Mouse (Mus musculus) heart, adult 11 months (tissue): ENCODE results near the gene Kif1c.
"Not testable (repeated sequence)": the region's sequence is repeated elsewhere in the genome, so short reads cannot be mapped to it uniquely, and the experiment has no call there.

Experiments used
- DNase-seq: peaks from one replicate; pipeline ENCODE4 v3.0.0; 2022

Gene Kif1c

GRCm38 (mm10) chr11:70747876-70748545 is 47.7 kb downstream of the Kif1c start:
- no peak for DNase-seq

DNA sequence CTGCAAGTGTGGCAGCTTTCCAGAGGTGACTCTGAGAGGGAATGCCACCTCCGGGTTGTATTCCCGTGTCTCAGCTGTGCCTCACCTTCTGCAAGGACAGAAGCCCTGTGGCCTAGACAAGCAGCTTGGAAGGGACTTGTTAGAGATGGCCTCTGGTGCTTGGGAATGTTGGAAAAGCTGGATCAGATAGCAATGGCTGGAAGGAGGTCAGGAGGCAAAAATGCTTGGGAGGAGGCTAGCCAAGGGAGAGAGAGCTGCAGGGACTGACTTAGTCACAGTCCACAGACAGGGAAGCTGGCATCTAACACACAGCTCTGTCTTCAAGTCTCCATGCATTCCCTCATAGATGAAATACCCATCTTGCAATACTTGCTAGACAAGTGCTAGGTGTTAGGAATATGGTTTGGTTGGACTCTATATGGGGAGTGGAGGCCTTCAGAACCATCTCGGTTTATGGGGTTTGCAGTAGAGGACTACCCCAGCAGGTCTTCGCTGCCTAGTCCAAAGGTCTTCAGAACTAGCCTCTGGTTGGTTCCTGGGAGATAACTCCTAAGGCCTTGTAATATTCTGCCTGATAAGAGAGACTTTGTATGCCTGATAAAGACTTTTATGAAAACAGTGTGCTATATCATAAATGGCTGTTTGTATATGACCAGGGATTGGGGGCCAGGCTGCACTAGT is 52.1 kb downstream of the Kif1c start:
- no peak for DNase-seq

DNA sequence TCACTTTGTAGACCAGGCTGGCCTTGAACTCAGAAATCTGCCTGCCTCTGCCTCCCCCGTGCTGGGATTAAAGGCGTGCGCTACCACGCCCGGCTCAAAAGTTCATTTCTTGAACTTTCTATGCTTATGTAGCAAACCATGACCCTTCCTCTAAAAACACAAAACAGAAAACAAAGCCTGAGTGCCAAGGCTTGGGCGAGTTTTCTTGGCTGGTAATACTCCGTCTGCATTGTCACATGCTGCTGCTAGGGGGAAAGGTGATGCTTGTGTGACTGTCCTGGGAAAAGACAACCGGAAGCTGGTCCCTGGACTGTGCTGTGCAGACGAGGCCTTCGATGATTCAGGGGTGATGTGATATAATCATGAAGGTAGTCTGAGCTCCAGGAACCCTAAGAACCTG is 52.8 kb downstream of the Kif1c start:
- DNase-seq, result no peak

DNA sequence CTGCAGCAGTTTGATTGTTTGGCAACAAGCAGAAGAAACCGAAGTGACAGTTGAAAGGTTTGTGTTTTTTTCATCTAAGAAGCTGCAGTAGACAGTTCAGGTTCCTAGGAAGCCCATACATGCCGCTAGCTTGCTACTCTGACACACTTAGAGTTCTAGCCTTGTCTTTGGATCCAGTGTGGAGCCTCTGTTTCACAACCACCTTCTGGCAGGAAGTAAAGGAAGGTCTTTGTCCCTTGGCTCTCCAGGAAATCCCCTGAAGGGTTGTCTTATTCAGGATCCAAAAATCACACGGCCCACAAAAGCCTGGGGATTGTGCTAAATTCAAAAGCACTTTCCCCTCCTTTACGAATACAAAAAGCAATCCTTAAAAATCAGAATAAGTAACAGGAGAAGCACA is 54.1 kb downstream of the Kif1c start:
- no peak for DNase-seq

DNA sequence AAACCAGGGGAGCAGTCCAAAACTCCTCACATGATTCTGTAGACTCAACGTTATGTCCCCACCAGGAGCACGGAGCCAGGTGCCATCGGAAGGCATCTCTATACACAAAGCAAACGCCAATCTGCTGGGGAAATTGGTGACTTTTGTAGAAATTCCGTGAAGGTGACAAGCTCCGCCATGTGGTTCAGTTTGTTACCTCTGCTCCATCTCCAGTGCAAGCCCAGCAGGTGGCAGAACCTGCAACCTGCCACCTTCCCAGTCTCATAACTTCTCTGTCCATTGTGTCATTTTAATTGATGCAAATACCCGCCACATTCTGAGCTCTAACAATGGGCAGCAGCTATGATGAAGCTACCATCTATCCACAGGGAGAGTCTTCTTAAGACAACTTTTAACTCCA is 54.6 kb downstream of the Kif1c start:
- no peak for DNase-seq

- DNase-seq, result no peak
Measured at GRCm38 (mm10) chr11:70755645-70756044, 55.3 kb downstream of the Kif1c start.

GRCm38 (mm10) chr11:70760446-70760845 is 60.1 kb downstream of the Kif1c start:
- not testable (repeated sequence) for DNase-seq

DNA sequence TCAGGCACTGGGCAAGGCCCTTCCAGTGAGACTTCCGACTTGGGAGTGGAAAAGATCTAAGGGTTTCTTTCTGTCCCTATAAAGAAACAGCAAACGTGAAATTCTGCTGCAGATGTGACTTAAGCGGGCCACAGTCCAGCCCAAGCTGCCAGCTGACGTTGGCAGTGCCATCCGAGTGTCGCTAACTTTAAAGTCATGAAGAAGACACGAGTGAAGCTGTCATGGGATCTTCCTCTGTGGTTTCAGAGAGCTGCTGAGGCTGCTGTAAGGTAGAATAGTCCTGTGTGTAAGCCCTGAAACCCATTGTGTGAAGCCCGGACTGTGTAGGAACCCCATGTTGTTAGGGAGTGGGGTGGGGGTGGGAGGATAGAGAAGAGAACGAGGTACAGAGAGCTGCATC is 62.3 kb downstream of the Kif1c start:
- DNase-seq, result no peak

DNA sequence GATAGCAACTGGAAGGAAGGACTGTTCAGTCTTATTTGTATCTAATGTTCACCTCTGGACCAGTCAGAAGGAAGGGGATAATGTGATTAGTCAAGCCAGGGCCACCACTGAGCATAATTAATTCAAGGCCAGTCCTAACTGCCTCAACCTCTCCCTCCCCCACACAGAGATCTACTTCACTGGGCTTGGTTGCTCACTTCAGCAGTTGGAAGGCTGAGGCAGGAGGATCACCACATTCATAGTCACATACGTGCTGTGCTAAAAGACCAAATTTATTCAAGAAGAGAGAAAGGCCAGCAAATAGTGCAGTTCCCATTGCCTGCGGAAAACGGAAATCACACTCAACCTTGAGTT is 63.2 kb downstream of the Kif1c start:
- DNase-seq, result peak; percentile 75

- peak; percentile 99 for DNase-seq
Measured at GRCm38 (mm10) chr11:70763936-70764808, 63.8 kb downstream of the Kif1c start, which contains the start of gene Zfp3. Gene Zfp3 (plus strand): TSS chr11:70764209.

GRCm38 (mm10) chr11:70765776-70766445 is 65.6 kb downstream of the Kif1c start:
- DNase-seq, result peak; percentile 94

DNA sequence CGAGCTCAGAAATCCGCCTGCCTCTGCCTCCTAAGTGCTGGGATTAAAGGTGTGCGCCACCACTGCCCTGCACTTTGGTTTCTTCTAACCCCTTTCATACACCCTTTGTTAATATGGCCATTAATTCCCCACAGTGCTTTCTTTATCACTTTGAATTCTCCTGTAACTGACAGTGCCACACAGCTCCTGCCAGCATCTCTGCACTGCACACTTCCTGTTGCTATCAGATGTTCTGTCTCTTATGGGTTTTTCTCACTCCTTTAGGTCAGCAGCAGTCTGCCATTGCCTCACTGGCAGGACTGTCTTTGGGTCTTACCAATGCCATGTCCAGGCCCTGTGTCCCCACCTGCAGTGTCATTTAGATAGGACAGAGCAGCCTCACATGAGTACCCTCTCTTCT is 70.5 kb downstream of the Kif1c start:
- peak; percentile 82 for DNase-seq

- DNase-seq, result peak; percentile 95
Measured at GRCm38 (mm10) chr11:70776830-70777571, 76.7 kb downstream of the Kif1c start.

DNA sequence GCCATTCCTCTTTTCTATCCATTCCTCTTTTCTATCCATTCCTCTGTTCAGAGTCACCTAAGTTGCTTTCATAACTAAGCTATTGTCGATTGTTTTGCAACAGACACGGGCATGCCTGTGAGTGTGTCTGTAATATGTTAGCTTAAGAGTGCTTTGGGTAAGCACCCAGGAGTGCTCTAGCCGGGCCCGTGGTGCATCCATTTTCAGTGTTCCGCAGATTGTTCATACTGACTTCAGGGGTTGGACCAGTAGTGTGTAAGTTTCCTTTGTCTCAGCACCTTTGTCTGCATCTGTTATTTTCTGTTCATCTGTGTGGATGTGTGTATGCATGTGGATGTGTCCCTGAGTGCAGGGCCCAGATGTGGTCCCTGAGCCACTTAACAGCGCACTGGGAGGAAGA is 77.3 kb downstream of the Kif1c start:
- DNase-seq, result no peak

DNA sequence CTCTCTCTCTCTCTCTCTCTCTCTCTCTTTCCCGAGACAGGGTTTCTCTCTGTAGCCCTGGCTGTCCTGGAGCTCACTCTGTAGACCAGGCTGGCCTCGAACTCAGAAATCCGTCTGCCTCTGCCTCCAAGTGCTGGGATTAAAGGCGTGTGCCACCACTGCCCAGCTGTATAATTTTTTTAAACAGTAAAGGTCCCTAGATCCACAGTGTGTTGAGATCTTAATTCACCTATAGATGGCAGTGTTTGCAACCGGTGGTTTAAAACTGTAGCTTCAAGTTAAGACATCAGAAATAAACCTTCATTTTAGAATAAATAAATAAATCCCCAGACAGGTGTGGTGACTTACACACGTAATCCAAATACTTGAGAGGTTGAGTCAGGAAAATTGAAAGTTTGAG is 77.7 kb downstream of the Kif1c start:
- peak; percentile 77 for DNase-seq
